Mouse (Mus musculus): ENCODE measurements around the gene Cdh4. TPM values are rescaled to one million over a fixed set of nuclear protein-coding genes. Genes with fewer than 3 reads are reported as not detected.

Cdh4 gene
- polyA plus RNA-seq, 1 experiment from 2014 or later = 23.0 TPM

DNA sequence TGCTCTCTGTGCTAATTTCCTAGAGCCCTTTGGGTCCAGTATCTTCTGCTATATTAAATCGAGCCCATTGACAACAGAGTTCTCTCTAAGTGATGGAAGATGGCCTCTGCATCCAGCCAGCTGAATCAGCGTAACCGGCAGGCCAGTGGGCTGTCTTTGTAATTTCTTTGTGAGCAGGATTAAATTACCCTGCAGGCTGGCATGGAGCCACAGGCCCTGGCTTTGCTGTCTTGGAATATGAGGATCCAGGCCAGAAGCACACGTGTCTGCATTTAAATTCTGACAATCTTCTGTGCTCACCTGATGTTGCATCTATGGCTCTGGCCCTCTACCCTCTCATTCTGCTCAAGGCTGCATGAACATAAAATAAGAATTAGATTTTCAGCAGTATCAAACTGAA, 17.0 kb downstream of the Cdh4 start:
- Histone ChIP-seq H3K4me1 (ENCODE audit: insufficient read depth, low read length) (no peaks in the 10 kb centered on the region), H3K9me3 (ENCODE audit: low read length) (peaks cover 88% of the 10 kb centered on the region), H3K9ac (replicated peaks; ENCODE audit: low read length) (no peak overlapping the region), H3K4me2 (replicated peaks; ENCODE audit: low read depth, low read length) (no peak overlapping the region), H3K27me3 (ENCODE audit: insufficient read depth, low read length) (no peaks in the 10 kb centered on the region), H3K36me3 (ENCODE audit: insufficient read depth, low read length) (peaks cover 60% of the 10 kb centered on the region), H3K27ac (ENCODE audit: low read length) (no peak overlapping the region), H3K4me3 (ENCODE audit: low read length) (no peak overlapping the region)
- WGBS = 89% methylated on average over 4 of the region's 4 CpGs
- no peak for ATAC-seq (ENCODE audit: low FRiP score, low TSS enrichment)

DNA sequence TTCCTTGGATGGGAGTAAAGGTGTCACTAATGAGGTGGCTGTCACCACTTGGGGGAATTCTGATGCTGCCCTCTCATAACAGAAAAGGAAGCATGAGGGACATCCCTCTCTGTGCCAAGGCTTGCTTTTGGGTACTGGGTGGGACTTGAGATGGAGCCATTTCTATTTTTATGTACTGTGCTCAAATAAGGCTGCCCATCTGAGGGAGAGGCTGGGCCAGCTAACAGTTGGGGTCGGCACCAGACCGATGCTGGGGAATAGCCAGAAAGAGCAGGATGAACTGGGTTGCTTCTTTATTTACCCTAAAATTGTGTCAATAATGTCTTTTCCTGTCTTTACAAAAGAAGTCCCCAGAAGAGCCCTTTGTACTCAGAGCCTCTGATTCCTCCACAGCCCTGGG, 17.4 kb downstream of the Cdh4 start:
- Histone ChIP-seq H3K4me1 (ENCODE audit: insufficient read depth, low read length) (no peaks in the 10 kb centered on the region), H3K36me3 (ENCODE audit: insufficient read depth, low read length) (peaks cover 56% of the 10 kb centered on the region), H3K27ac (ENCODE audit: low read length) (no peak overlapping the region), H3K4me3 (ENCODE audit: low read length) (no peak overlapping the region), H3K9ac (replicated peaks; ENCODE audit: low read length) (no peak overlapping the region), H3K9me3 (ENCODE audit: low read length) (peaks cover 88% of the 10 kb centered on the region), H3K4me2 (replicated peaks; ENCODE audit: low read depth, low read length) (no peak overlapping the region), H3K27me3 (ENCODE audit: insufficient read depth, low read length) (no peaks in the 10 kb centered on the region)
- 98% methylated on average over 2 of the region's 2 CpGs for WGBS
- ATAC-seq (ENCODE audit: low FRiP score, low TSS enrichment) = no peak

- no peak overlapping the region for H3K9ac ChIP-seq (replicated peaks; ENCODE audit: low read length)
- no peak for ATAC-seq (ENCODE audit: low FRiP score, low TSS enrichment)
- H3K27me3 ChIP-seq (ENCODE audit: insufficient read depth, low read length) = no peaks in the 10 kb centered on the region
- peaks cover 34% of the 10 kb centered on the region for H3K36me3 ChIP-seq (ENCODE audit: insufficient read depth, low read length)
- no peak overlapping the region for H3K4me3 ChIP-seq (ENCODE audit: low read length)
- no peak overlapping the region for H3K4me2 ChIP-seq (replicated peaks; ENCODE audit: low read depth, low read length)
- H3K27ac ChIP-seq (ENCODE audit: low read length) = no peak overlapping the region
- H3K4me1 ChIP-seq (ENCODE audit: insufficient read depth, low read length) = no peaks in the 10 kb centered on the region
- peaks cover 77% of the 10 kb centered on the region for H3K9me3 ChIP-seq (ENCODE audit: low read length)
- 94% methylated on average over 4 of the region's 4 CpGs for WGBS
Measured at GRCm38 (mm10) chr2:179463514-179463913, 21.3 kb downstream of the Cdh4 start.

GRCm38 (mm10) chr2:179467839-179468445, 25.7 kb downstream of the Cdh4 start:
- H3K4me3 ChIP-seq (ENCODE audit: low read length) = no peak overlapping the region
- peak; percentile 82 for ATAC-seq (ENCODE audit: low FRiP score, low TSS enrichment)
- no peaks in the 10 kb centered on the region for H3K27me3 ChIP-seq (ENCODE audit: insufficient read depth, low read length)
- 79% methylated on average over 8 of the region's 8 CpGs for WGBS
- peaks cover 5% of the 10 kb centered on the region for H3K36me3 ChIP-seq (ENCODE audit: insufficient read depth, low read length)
- no peak overlapping the region for H3K9ac ChIP-seq (replicated peaks; ENCODE audit: low read length)
- no peak overlapping the region for H3K4me2 ChIP-seq (replicated peaks; ENCODE audit: low read depth, low read length)
- H3K4me1 ChIP-seq (ENCODE audit: insufficient read depth, low read length) = no peaks in the 10 kb centered on the region
- H3K9me3 ChIP-seq (ENCODE audit: low read length) = peaks cover 36% of the 10 kb centered on the region
- H3K27ac ChIP-seq (ENCODE audit: low read length) = no peak overlapping the region

DNA sequence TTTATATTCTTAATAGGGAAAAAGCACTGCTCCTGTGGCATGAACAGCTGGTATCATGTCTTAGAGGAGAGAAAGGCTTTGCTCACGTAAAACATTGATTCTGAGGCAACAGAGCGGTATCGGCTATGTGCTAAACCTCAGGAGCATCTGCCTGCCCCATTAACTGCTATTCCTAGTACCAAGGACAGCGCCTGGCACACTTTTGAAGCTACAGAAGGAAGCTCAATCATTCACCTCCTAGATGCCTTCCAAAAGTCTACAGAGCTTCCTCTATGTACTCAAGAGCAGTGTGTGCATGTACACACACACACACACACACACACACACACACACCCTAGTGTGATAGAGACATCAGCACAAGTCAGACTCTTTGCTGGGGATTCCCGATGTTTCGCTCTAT, 34.4 kb downstream of the Cdh4 start:
- no peak for ATAC-seq (ENCODE audit: low FRiP score, low TSS enrichment)
- Histone ChIP-seq H3K4me2 (replicated peaks; ENCODE audit: low read depth, low read length) (no peak overlapping the region), H3K4me1 (ENCODE audit: insufficient read depth, low read length) (no peaks in the 10 kb centered on the region), H3K27ac (ENCODE audit: low read length) (no peak overlapping the region), H3K27me3 (ENCODE audit: insufficient read depth, low read length) (no peaks in the 10 kb centered on the region), H3K4me3 (ENCODE audit: low read length) (no peak overlapping the region), H3K9me3 (ENCODE audit: low read length) (no peaks in the 10 kb centered on the region), H3K9ac (replicated peaks; ENCODE audit: low read length) (no peak overlapping the region), H3K36me3 (ENCODE audit: insufficient read depth, low read length) (no peaks in the 10 kb centered on the region)
- WGBS = 81% methylated on average over 6 of the region's 6 CpGs

DNA sequence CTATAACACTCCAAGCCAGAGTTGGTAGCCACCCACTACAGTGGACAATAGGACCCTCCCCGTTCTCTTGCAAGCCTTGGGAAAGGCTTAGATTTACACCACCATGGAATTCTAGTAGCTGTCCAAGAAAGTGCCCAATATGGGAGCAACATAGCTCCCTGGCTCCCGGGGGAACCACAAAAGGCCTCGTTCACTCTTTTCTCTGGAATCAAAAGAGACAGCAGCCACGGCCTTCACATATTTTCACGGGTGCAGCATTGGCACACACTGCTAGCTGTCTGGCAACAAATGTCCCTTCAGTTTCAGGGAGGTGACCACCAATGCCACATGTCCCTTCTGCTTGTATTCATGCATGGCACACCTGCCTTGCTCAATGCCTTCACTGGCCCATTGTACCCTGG, 38.6 kb downstream of the Cdh4 start:
- H3K9me3 ChIP-seq (ENCODE audit: low read length) = no peaks in the 10 kb centered on the region
- no peak overlapping the region for H3K4me2 ChIP-seq (replicated peaks; ENCODE audit: low read depth, low read length)
- H3K27me3 ChIP-seq (ENCODE audit: insufficient read depth, low read length) = no peaks in the 10 kb centered on the region
- 73% methylated on average over 5 of the region's 5 CpGs for WGBS
- no peaks in the 10 kb centered on the region for H3K4me1 ChIP-seq (ENCODE audit: insufficient read depth, low read length)
- no peak overlapping the region for H3K27ac ChIP-seq (ENCODE audit: low read length)
- H3K9ac ChIP-seq (replicated peaks; ENCODE audit: low read length) = no peak overlapping the region
- H3K36me3 ChIP-seq (ENCODE audit: insufficient read depth, low read length) = no peaks in the 10 kb centered on the region
- no peak overlapping the region for H3K4me3 ChIP-seq (ENCODE audit: low read length)
- no peak for ATAC-seq (ENCODE audit: low FRiP score, low TSS enrichment)

- Histone ChIP-seq H3K27ac (ENCODE audit: low read length) (no peak overlapping the region), H3K4me1 (ENCODE audit: insufficient read depth, low read length) (no peaks in the 10 kb centered on the region), H3K27me3 (ENCODE audit: insufficient read depth, low read length) (no peaks in the 10 kb centered on the region), H3K4me2 (replicated peaks; ENCODE audit: low read depth, low read length) (no peak overlapping the region), H3K4me3 (ENCODE audit: low read length) (no peak overlapping the region), H3K9me3 (ENCODE audit: low read length) (no peaks in the 10 kb centered on the region), H3K36me3 (ENCODE audit: insufficient read depth, low read length) (no peaks in the 10 kb centered on the region), H3K9ac (replicated peaks; ENCODE audit: low read length) (no peak overlapping the region)
- ATAC-seq (ENCODE audit: low FRiP score, low TSS enrichment) = no peak
- 90% methylated on average over 10 of the region's 10 CpGs for WGBS
Measured at GRCm38 (mm10) chr2:179481363-179481762, 39.1 kb downstream of the Cdh4 start.

GRCm38 (mm10) chr2:179488526-179489139, 46.4 kb downstream of the Cdh4 start:
- Histone ChIP-seq H3K27me3 (ENCODE audit: insufficient read depth, low read length) (no peaks in the 10 kb centered on the region), H3K4me3 (ENCODE audit: low read length) (no peak overlapping the region), H3K9me3 (ENCODE audit: low read length) (no peaks in the 10 kb centered on the region), H3K9ac (replicated peaks; ENCODE audit: low read length) (no peak overlapping the region), H3K36me3 (ENCODE audit: insufficient read depth, low read length) (no peaks in the 10 kb centered on the region), H3K4me1 (ENCODE audit: insufficient read depth, low read length) (no peaks in the 10 kb centered on the region), H3K4me2 (replicated peaks; ENCODE audit: low read depth, low read length) (no peak overlapping the region), H3K27ac (ENCODE audit: low read length) (no peak overlapping the region)
- no peak for ATAC-seq (ENCODE audit: low FRiP score, low TSS enrichment)
- WGBS = 61% methylated on average over 21 of the region's 21 CpGs

DNA sequence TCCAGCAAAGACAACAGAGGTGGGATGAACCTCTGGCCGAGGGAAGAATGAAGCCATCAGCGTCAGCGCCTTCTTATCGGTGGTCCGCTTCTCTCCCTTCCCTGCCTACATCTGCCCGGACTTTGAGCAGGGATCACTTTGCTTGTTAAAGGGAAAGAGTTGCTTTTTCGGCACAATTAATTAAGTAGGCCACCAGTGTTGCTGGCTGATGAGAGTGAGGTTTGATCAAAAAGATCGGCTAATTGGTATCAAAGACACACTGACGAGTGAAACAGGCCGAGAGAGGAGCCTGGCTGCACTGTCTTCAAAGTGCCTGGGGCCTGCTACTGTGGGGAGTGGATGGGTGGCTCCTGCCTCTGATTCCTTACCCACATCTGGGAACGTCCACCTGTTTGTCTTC, 49.7 kb downstream of the Cdh4 start:
- Histone ChIP-seq H3K9me3 (ENCODE audit: low read length) (no peaks in the 10 kb centered on the region), H3K36me3 (ENCODE audit: insufficient read depth, low read length) (no peaks in the 10 kb centered on the region), H3K4me1 (ENCODE audit: insufficient read depth, low read length) (no peaks in the 10 kb centered on the region), H3K4me3 (ENCODE audit: low read length) (no peak overlapping the region), H3K27me3 (ENCODE audit: insufficient read depth, low read length) (no peaks in the 10 kb centered on the region), H3K4me2 (replicated peaks; ENCODE audit: low read depth, low read length) (no peak overlapping the region), H3K27ac (ENCODE audit: low read length) (no peak overlapping the region), H3K9ac (replicated peaks; ENCODE audit: low read length) (no peak overlapping the region)
- no peak for ATAC-seq (ENCODE audit: low FRiP score, low TSS enrichment)
- 66% methylated on average over 11 of the region's 11 CpGs for WGBS

GRCm38 (mm10) chr2:179494276-179494675, 52.0 kb downstream of the Cdh4 start:
- Histone ChIP-seq H3K4me1 (ENCODE audit: insufficient read depth, low read length) (no peaks in the 10 kb centered on the region), H3K4me2 (replicated peaks; ENCODE audit: low read depth, low read length) (no peak overlapping the region), H3K4me3 (ENCODE audit: low read length) (no peak overlapping the region), H3K9me3 (ENCODE audit: low read length) (no peaks in the 10 kb centered on the region), H3K9ac (replicated peaks; ENCODE audit: low read length) (no peak overlapping the region), H3K27me3 (ENCODE audit: insufficient read depth, low read length) (no peaks in the 10 kb centered on the region), H3K36me3 (ENCODE audit: insufficient read depth, low read length) (no peaks in the 10 kb centered on the region), H3K27ac (ENCODE audit: low read length) (no peak overlapping the region)
- no peak for ATAC-seq (ENCODE audit: low FRiP score, low TSS enrichment)
- 95% methylated on average over 1 of the region's 1 CpGs for WGBS

Data from kidney, embryonic 16.5 days (tissue).